Mouse (Mus musculus) neural tube, embryonic 13.5 days (tissue): ENCODE measurements at regions not wholly inside any gene's neighbourhood (a gene's known extent, or its start where the extent isn't known, plus 50 kb on each side); places are given as distances from the start of the nearest gene placed in this dataset.

Experiments used
- ATAC-seq: fragments of 200-750 bp; cut with Nextera tagmentation; 2 replicates; pipeline ENCODE4 v1.8.0; 2017; ENCODE audit warnings: low read depth, mild to moderate bottlenecking, moderate TSS enrichment, moderate library complexity
- H3K27ac ChIP-seq: fragments of 300-500 bp; sonication (generic); replicated peaks from 2 replicates; pipeline ENCODE4 v1.5.1; 2015; ENCODE audit warnings: moderate library complexity, mild to moderate bottlenecking, inconsistent platforms
- H3K27me3 ChIP-seq: fragments of 300-500 bp; sonication (generic); 2 replicates; pipeline ENCODE4 v1.6.1; 2015; ENCODE audit warnings: mild to moderate bottlenecking, inconsistent platforms
- H3K36me3 ChIP-seq: fragments of 300-500 bp; sonication (generic); 2 replicates; pipeline ENCODE4 v1.6.1; 2015; ENCODE audit warnings: mild to moderate bottlenecking, inconsistent platforms
- H3K4me1 ChIP-seq: fragments of 300-500 bp; sonication (generic); replicated peaks from 2 replicates; pipeline ENCODE4 v1.6.1; 2015; ENCODE audit warnings: inconsistent platforms
- H3K4me2 ChIP-seq: fragments of 300-500 bp; sonication (generic); 2 replicates; pipeline ENCODE4 v1.6.1; 2015; ENCODE audit warnings: inconsistent platforms, mild to moderate bottlenecking, moderate library complexity
- H3K4me3 ChIP-seq: fragments of 300-500 bp; sonication (generic); 2 replicates; pipeline ENCODE4 v1.5.1; 2015; ENCODE audit warnings: mild to moderate bottlenecking, inconsistent platforms
- H3K9ac ChIP-seq: fragments of 300-500 bp; sonication (generic); 2 replicates; pipeline ENCODE4 v1.6.1; 2015; ENCODE audit warnings: moderate library complexity, mild to moderate bottlenecking, inconsistent platforms
- H3K9me3 ChIP-seq: fragments of 300-500 bp; sonication (generic); 2 replicates; pipeline ENCODE4 v1.6.1; 2016; ENCODE audit warnings: inconsistent platforms
- whole genome bisulfite sequencing: fragments of 180-500 bp; shearing (Covaris S2); methylation state at CpG from one replicate; pipeline ENCODE4 v1.1.7; 2015; 5-methylcytosine and 5-hydroxymethylcytosine counted together

DNA sequence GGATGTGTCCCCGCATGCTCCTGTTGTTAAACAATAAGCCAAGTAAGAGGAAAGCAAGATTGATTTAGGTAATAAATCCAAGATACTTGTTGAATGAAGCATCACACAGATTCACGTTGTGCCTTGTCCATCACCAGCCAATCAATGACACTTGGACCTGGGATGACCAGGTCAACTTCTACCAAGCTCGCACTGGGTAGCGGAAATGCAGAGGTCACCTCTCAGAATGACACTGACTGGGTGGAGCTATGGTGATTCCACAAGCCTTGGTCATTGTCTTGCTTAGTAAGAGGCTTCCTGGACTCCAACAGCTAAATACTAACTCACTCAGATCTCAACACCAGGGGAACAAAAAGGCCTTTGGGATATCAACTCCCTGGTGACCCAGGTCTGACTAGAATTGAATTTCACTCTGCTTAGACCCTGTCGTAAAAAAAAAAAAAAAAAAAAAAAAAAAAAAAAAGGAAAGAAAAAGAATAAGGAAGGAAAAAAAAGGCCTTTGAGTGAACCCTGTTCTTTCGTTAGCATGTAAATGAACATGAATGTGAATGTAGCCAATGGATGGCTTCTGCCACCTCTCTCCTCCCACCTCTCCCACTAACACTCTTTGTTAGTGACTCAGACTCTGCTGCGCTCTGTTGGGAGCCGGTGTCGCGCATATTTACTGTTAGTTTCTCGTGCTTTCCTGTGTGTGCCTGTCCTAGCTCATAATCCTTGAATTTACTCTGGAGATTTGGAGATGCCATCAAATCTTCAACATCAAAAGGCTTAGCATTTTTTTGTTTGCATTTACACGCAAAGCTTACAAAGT, 66.4 kb upstream of the Skap2 start:
- ATAC-seq, result no peak
- peak overlapping the region; percentile 43 for H3K4me2 ChIP-seq
- H3K36me3 ChIP-seq, result no peaks in the 10 kb centered on the region
- no peaks in the 10 kb centered on the region for H3K27me3 ChIP-seq
- no peak overlapping the region for H3K27ac ChIP-seq
- no peaks in the 10 kb centered on the region for H3K9me3 ChIP-seq
- H3K4me1 ChIP-seq, result peaks cover 29% of the 10 kb centered on the region
- no peak overlapping the region for H3K4me3 ChIP-seq
- H3K9ac ChIP-seq, result no peak overlapping the region
- 11% methylated on average over 12 of the region's 12 CpGs for WGBS

DNA sequence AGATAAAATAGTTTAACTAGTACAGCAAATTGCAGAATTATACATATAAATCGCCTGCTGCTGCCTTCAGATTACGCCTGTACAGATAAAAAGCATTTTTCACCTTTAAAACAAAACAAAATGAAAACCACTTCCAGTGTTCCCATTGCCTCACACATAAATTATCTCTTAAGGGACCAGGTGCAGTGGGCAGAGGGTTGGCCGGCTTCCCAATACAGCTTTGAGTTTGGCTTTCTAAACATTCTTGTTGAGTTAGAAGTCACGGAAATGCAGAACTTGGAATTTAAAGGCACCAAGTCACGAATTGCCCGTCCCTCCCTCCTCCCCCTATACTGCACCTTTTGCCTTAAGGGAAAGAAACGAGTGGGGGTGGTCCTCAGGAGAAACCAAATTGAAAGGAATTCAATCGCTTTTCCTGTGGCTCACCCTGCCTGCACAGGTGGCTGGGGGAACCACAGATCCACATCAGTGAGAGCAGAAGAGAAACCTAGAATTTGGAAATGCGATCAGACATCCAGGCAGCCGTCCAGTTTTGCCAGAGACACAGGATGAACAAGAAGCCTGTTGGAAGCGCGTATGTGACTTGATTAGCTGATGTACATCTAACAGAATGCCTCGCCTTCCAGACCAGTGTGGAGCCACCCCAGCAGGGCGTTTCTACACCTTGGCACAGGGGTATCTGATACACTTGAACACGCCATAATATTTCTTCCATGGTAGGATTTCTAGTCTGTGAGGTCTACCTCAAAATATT, 64.0 kb upstream of the Skap2 start:
- no peak overlapping the region for H3K27ac ChIP-seq
- H3K4me1 ChIP-seq, result peaks cover 29% of the 10 kb centered on the region
- WGBS, result 53% methylated on average over 15 of the region's 15 CpGs
- no peaks in the 10 kb centered on the region for H3K36me3 ChIP-seq
- H3K4me2 ChIP-seq, result no peak overlapping the region
- H3K27me3 ChIP-seq, result no peaks in the 10 kb centered on the region
- H3K9me3 ChIP-seq, result no peaks in the 10 kb centered on the region
- ATAC-seq, result no peak; the same call in 1 of the 2 replicates
- no peak overlapping the region for H3K9ac ChIP-seq
- no peak overlapping the region for H3K4me3 ChIP-seq

DNA sequence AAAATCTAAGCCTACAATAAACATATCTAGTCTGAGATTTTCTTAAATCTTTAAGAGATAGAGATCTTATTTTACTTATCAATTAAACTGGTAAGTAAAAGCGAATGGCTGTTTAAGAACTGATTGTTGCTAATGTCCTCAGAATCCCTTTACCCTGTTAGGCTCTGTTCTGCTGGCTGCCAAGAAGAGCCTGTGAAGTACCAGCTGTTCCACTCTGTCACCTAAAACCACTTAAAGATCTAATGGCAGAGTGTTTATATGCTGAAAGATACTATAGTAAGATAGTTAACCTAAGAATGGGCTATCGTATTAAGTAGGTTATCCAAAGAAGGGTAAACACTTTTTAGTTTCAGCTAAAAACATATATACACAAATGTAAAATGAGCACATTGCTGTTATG, 62.6 kb upstream of the Skap2 start:
- Histone ChIP-seq H3K4me2 (no peak overlapping the region), H3K27ac (no peak overlapping the region), H3K4me3 (no peak overlapping the region), H3K9me3 (no peaks in the 10 kb centered on the region), H3K4me1 (peaks cover 29% of the 10 kb centered on the region), H3K9ac (no peak overlapping the region), H3K27me3 (no peaks in the 10 kb centered on the region), H3K36me3 (no peaks in the 10 kb centered on the region)
- no peak for ATAC-seq
- WGBS, result 91% methylated on average over 2 of the region's 2 CpGs

DNA sequence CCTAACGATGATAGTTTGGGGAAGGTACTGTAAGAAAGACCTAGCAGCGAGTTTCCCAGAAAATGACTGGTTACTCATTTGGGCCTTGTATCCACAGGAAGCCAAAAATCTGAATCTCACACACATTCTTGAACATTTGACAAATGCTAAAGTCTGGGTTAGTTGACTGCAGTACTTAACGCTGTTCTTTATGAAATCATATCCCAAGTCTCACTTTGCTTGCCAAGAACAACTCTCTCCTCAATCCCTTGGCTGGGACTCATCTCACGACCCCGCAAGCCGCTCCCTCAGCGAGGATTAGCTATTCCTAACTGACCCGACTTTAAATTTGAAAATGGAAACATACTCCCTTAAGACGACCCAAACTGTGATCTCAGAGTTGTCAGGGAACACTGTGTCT, 54.8 kb upstream of the Skap2 start:
- Histone ChIP-seq H3K27me3 (no peaks in the 10 kb centered on the region), H3K27ac (no peak overlapping the region), H3K36me3 (no peaks in the 10 kb centered on the region), H3K9me3 (no peaks in the 10 kb centered on the region), H3K4me1 (peaks cover 14% of the 10 kb centered on the region), H3K4me3 (no peak overlapping the region), H3K4me2 (no peak overlapping the region), H3K9ac (no peak overlapping the region)
- 79% methylated on average over 9 of the region's 9 CpGs for WGBS
- ATAC-seq, result no peak

DNA sequence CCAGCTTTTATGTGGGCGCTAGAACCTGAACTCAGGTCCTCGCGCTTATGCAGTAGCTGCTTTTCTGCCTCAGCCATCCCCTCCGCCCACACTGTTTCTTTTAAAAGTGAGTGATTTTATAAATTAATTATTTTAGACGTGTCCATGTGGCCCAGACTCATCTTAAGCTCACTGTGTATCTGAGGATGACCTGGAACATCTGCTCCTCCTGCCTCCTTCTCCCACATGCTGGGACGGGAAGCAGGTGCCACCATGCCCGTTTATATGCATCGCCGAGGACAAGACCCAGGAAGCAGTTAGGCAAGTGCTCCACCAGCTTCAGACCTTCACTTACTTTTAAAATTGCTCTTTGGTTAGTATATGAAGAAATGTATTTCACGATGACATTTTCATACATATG, 53.3 kb upstream of the Skap2 start:
- Histone ChIP-seq H3K4me2 (no peak overlapping the region), H3K9ac (no peak overlapping the region), H3K27me3 (no peaks in the 10 kb centered on the region), H3K9me3 (no peaks in the 10 kb centered on the region), H3K4me1 (peaks cover 14% of the 10 kb centered on the region), H3K4me3 (no peak overlapping the region), H3K36me3 (no peaks in the 10 kb centered on the region), H3K27ac (no peak overlapping the region)
- no peak for ATAC-seq
- WGBS, result 81% methylated on average over 10 of the region's 10 CpGs

DNA sequence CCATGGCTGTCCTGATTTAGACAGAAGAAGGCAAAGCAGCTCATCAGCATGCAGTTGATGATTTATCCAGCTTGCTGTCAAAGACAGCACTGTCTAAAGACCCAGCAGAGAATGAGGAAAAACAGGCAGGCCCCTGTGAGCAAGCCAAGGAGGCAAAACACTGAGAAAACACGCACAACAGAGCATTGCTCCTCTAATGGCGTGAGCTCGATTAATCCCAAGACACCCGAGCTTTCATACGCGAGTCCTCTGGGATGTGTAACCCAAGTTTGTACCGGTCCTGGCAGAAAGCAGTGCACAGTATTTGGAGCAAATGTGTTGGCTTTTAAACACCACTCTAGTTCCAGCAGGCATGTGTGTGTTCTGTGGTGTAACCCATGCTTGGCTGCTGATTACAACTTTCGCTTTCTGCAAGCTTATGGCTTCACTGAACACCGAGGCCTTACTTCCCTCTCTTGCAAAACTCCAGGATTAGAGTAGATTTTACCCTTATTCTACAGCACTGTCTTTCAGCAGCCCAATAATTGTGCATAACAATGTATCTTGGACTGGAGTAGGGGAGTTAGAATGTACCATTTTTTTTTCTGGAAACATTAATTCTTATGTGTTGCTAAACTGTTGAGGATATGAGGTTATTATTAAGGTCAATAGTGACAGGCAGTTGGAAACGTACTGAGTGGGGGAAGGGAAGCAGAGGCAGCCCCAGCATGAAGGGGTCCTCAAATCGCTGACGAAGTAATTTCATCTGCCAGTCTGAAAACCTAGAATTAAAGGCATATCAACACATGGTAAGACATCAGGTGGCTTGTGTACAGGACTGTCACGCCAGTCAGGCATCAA, 52.0 kb upstream of the Skap2 start:
- peak overlapping the region; percentile 43 for H3K27ac ChIP-seq
- no peak overlapping the region for H3K9ac ChIP-seq
- ATAC-seq, result no peak
- H3K4me2 ChIP-seq, result no peak overlapping the region
- H3K27me3 ChIP-seq, result no peaks in the 10 kb centered on the region
- H3K4me1 ChIP-seq, result peaks cover 20% of the 10 kb centered on the region
- WGBS, result 53% methylated on average over 13 of the region's 13 CpGs
- no peak overlapping the region for H3K4me3 ChIP-seq
- H3K36me3 ChIP-seq, result no peaks in the 10 kb centered on the region
- no peaks in the 10 kb centered on the region for H3K9me3 ChIP-seq
